Comparison of ENCODE assay signal across 10 mouse cellular contexts in the genomic region with DNA sequence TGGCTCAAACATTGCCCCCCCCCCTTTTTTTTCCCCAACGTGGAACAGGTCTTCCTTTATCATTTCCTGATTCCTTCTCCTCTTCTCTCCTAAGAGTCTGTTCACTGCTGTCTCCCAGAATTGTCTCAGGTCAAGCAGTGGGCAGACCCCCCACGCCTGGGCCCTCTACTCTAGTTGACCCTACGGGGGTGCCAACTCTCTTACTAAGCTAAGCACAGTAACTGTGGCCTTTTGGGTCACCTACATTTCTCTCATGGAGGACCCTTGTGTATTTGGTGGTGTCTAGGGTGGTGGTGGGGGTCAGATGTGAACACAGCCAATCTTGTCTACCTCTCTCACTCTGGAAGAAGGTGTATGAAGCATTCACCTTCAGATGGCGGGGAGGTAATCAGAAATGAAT.
DNase-seq lines count a peak whose midpoint lies in the region; ATAC-seq lines count a peak whose summit lies in the region.
"Had no signal": no experiment of that assay in that cellular context is flagged by ENCODE, and none has a peak within 500 bp of the region (broad histone marks: within the 10 kb centered on the region; RNA-seq: fewer than 3 reads in every experiment).

No protein-coding gene starts in this region.

- WGBS in heart, embryonic 14.5 days: 64% methylated on average over 4 of the region's 4 CpGs
- WGBS in lung, embryonic 15.5 days: 64% methylated on average over 4 of the region's 4 CpGs
- 71% methylated on average over 4 of the region's 4 CpGs for WGBS in embryonic facial prominence, embryonic 15.5 days
- WGBS in liver, embryonic 11.5 days: 63% methylated on average over 4 of the region's 4 CpGs

- H3K27ac ChIP-seq in heart, embryonic 14.5 days (replicated peaks in 1 of 2; ENCODE audit: control insufficient read depth in 1 of 2, insufficient read depth in 1 of 2, low read depth in 2 of 2, low read length in 2 of 2): peak overlapping the region; percentile 68 to 75
- H3K27ac ChIP-seq in lung, embryonic 15.5 days: peak overlapping the region; percentile 74
- 0 out of 2 replicates have a peak overlapping the region, but pooled peaks have one; percentile 22 for H3K27ac ChIP-seq in embryonic facial prominence, embryonic 15.5 days (replicated peaks)
- 0 out of 2 replicates have a peak overlapping the region, but pooled peaks have one; percentile 19 for H3K27ac ChIP-seq in liver, embryonic 11.5 days (ENCODE audit: low read depth, low read length)

- DNase-seq in heart, adult 8-10 months (ENCODE audit: low spot score): no peak
- no peak for DNase-seq in lung, postnatal 25 days (ENCODE audit: low spot score)
- no peak for DNase-seq in liver, embryonic 11.5 days (ENCODE audit: low spot score)
- DNase-seq in MN1 (ENCODE audit: low spot score): no peak
- DNase-seq in ovary, postnatal 36 days (ENCODE audit: low spot score): no peak
- DNase-seq: embryo, embryonic 11 days had no signal

- ATAC-seq in heart, embryonic 14.5 days (ENCODE audit: insufficient number of reproducible peaks, insufficient read depth, low FRiP score, low read depth): no peak
- ATAC-seq in lung, embryonic 15.5 days (ENCODE audit: borderline replicate concordance, extremely low read depth, low FRiP score, low TSS enrichment): no peak
- ATAC-seq in embryonic facial prominence, embryonic 15.5 days (ENCODE audit: insufficient number of reproducible peaks, low FRiP score, low TSS enrichment, low read depth): no peak
- no peak for ATAC-seq in liver, embryonic 11.5 days (replicated peaks; ENCODE audit: low FRiP score)

- no peaks in the 10 kb centered on the region for H3K9me3 ChIP-seq in heart, embryonic 14.5 days (ENCODE audit: control insufficient read depth, low read length)
- no peaks in the 10 kb centered on the region for H3K9me3 ChIP-seq in lung, embryonic 15.5 days
- no peaks in the 10 kb centered on the region for H3K9me3 ChIP-seq in embryonic facial prominence, embryonic 15.5 days (replicated peaks)
- no peaks in the 10 kb centered on the region for H3K9me3 ChIP-seq in liver, embryonic 11.5 days (ENCODE audit: control insufficient read depth, low read length)

- H3K4me3 ChIP-seq in heart, embryonic 14.5 days (ENCODE audit: control insufficient read depth in 1 of 2, insufficient read depth in 1 of 2, low read depth in 1 of 2, low read length in 2 of 2): no peak overlapping the region
- H3K4me3 ChIP-seq in lung, embryonic 15.5 days: no peak overlapping the region
- no peak overlapping the region for H3K4me3 ChIP-seq in embryonic facial prominence, embryonic 15.5 days (replicated peaks)
- H3K4me3 ChIP-seq in liver, embryonic 11.5 days (ENCODE audit: low read depth, low read length): no peak overlapping the region

- no peaks in the 10 kb centered on the region for H3K27me3 ChIP-seq in heart, embryonic 14.5 days (ENCODE audit: control insufficient read depth, insufficient read depth, low read length)
- H3K27me3 ChIP-seq in lung, embryonic 15.5 days: no peaks in the 10 kb centered on the region
- no peaks in the 10 kb centered on the region for H3K27me3 ChIP-seq in embryonic facial prominence, embryonic 15.5 days
- H3K27me3 ChIP-seq in liver, embryonic 11.5 days (replicated peaks; ENCODE audit: control insufficient read depth, insufficient read depth, low read length): no peaks in the 10 kb centered on the region
- H3K27me3 ChIP-seq: CH12.LX had no signal

- H3K4me2 ChIP-seq in heart, embryonic 14.5 days (ENCODE audit: low read length): no peak overlapping the region
- no peak overlapping the region for H3K4me2 ChIP-seq in lung, embryonic 15.5 days
- H3K4me2 ChIP-seq in embryonic facial prominence, embryonic 15.5 days (replicated peaks): no peak overlapping the region
- no peak overlapping the region for H3K4me2 ChIP-seq in liver, embryonic 11.5 days

- no peaks in the 10 kb centered on the region for H3K36me3 ChIP-seq in heart, embryonic 14.5 days (ENCODE audit: control insufficient read depth, insufficient read depth, low read length)
- no peaks in the 10 kb centered on the region for H3K36me3 ChIP-seq in lung, embryonic 15.5 days
- no peaks in the 10 kb centered on the region for H3K36me3 ChIP-seq in embryonic facial prominence, embryonic 15.5 days
- no peaks in the 10 kb centered on the region for H3K36me3 ChIP-seq in liver, embryonic 11.5 days (ENCODE audit: control insufficient read depth, insufficient read depth, low read length)

- H3K4me1 ChIP-seq in heart, embryonic 14.5 days (ENCODE audit: control insufficient read depth in 2 of 2, insufficient read depth in 2 of 2, low read length in 2 of 2): peaks cover 3 to 6% of the 10 kb centered on the region in 2 experiments; a peak in 3 of 4 replicates
- H3K4me1 ChIP-seq in lung, embryonic 15.5 days: no peaks in the 10 kb centered on the region
- no peaks in the 10 kb centered on the region for H3K4me1 ChIP-seq in embryonic facial prominence, embryonic 15.5 days
- peaks cover 4% of the 10 kb centered on the region; the same call in 1 of the 2 replicates for H3K4me1 ChIP-seq in liver, embryonic 11.5 days (replicated peaks; ENCODE audit: control insufficient read depth, insufficient read depth, low read length)

- H3K9ac ChIP-seq in heart, embryonic 14.5 days (ENCODE audit: low read length): no peak overlapping the region
- H3K9ac ChIP-seq in lung, embryonic 15.5 days: no peak overlapping the region
- H3K9ac ChIP-seq in embryonic facial prominence, embryonic 15.5 days: no peak overlapping the region
- H3K9ac ChIP-seq in liver, embryonic 11.5 days (ENCODE audit: low read depth, low read length): no peak overlapping the region

Comparison
In these comparisons a context has a peak if more than half of its experiments do, and no peak if none do; other contexts are left out.
1. H3K27ac ChIP-seq: peak in every context shown above with its lines; median percentile 74 in lung, embryonic 15.5 days; 72 in heart, embryonic 14.5 days; 22 in embryonic facial prominence, embryonic 15.5 days; 19 in liver, embryonic 11.5 days.